Mouse (Mus musculus): ENCODE measurements around the gene Gm13278. TPM values are rescaled to one million over a fixed set of nuclear protein-coding genes. Genes with fewer than 3 reads are reported as not detected.
"Not testable (repeated sequence)": the region's sequence is repeated elsewhere in the genome, so short reads cannot be mapped to it uniquely, and the experiment has no call there.

Gene Gm13278
- not detected in 2 replicates for polyA plus RNA-seq (2015; fragmentation: Nextera tagmentation; extraction: Ambion mirVana)

DNA sequence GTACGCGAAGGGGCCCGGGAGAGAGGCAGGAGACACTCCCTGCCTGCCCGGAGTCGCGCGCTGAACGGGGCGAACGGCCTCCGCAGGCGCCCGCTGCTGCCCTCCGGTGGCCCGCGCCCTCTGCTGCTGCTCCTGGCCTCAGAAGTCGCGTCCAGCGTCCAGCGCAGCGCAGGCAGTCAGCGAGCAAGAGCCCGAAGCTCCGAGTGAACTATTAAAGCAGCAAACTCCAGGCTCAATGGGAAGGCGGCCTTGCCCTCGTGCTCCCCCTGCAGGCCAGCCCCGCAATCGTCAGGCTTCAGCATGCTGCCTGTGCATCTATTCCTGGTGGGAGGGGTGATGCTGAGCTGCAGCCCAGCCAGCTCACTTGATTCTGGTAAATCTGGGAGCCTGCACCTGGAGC lies at the start of gene Gm13278:
Gene Gm13278, plus strand, starts transcription at position 301 of the 400 bp plus-strand sequence.
- not testable (repeated sequence) for ATAC-seq (ENCODE audit: insufficient read depth, low FRiP score); H3K4me2 ChIP-seq (ENCODE audit: low read depth, low read length); H3K4me3 ChIP-seq (replicated peaks; ENCODE audit: low read length)

DNA sequence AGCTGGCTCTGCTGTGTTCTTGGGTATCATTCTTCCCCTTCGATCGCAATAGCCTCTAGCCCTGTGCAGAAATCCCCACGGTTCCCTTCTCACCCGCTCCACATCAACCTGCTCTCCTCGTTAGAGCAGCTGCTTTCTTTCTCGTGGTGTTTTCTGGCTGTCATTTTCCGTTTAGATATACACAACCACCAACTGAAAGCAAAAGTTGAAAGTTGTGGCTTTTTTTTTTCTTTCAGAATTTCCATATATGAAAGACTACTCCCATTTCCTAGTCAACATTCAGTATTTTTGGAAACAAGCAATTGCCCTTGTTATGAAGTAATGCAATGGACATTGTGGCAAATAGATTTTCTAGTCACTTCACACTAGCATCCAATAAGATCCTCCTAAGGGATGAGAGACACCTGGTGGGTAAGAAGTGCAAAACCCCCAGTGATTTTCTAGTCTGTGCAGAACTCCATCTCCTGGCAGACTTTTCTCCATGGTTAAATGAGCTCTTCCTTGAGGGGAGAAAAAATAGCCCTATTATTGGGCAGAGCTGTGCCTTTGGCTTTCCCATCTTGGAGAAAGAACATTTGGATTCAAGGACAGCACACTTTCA lies 48.5 kb upstream of the Gm13278 start:
- ATAC-seq (ENCODE audit: insufficient read depth, low FRiP score), result no peak
- no peak overlapping the region for H3K4me3 ChIP-seq (replicated peaks; ENCODE audit: low read length)
- H3K9me3 ChIP-seq (replicated peaks; ENCODE audit: control insufficient read depth, low read length), result no peaks in the 10 kb centered on the region
- 0 out of 2 replicates have a peak, but pooled peaks cover 6% of the 10 kb centered on the region for H3K4me1 ChIP-seq (ENCODE audit: control insufficient read depth, insufficient read depth, low read length)
- H3K27ac ChIP-seq (ENCODE audit: low read length), result 0 out of 2 replicates have a peak overlapping the region, but pooled peaks have one; percentile 36
- H3K4me2 ChIP-seq (ENCODE audit: low read depth, low read length), result no peak overlapping the region
- H3K27me3 ChIP-seq (ENCODE audit: control insufficient read depth, insufficient read depth, low read length), result no peaks in the 10 kb centered on the region
- H3K36me3 ChIP-seq (ENCODE audit: control insufficient read depth, insufficient read depth, low read length), result no peaks in the 10 kb centered on the region
- no peak overlapping the region for H3K9ac ChIP-seq (ENCODE audit: low read length)
- 43% methylated on average over 7 of the region's 7 CpGs for WGBS

More for the DNA sequence above, at the start of gene Gm13278:
- not testable (repeated sequence) for H3K27ac ChIP-seq (ENCODE audit: low read length); H3K9me3 ChIP-seq (replicated peaks; ENCODE audit: control insufficient read depth, low read length); H3K4me1 ChIP-seq (ENCODE audit: control insufficient read depth, insufficient read depth, low read length); H3K36me3 ChIP-seq (ENCODE audit: control insufficient read depth, insufficient read depth, low read length); H3K27me3 ChIP-seq (ENCODE audit: control insufficient read depth, insufficient read depth, low read length); H3K9ac ChIP-seq (ENCODE audit: low read length)
- WGBS, result no CpG with 5 or more reads among the region's 28 CpGs

DNA sequence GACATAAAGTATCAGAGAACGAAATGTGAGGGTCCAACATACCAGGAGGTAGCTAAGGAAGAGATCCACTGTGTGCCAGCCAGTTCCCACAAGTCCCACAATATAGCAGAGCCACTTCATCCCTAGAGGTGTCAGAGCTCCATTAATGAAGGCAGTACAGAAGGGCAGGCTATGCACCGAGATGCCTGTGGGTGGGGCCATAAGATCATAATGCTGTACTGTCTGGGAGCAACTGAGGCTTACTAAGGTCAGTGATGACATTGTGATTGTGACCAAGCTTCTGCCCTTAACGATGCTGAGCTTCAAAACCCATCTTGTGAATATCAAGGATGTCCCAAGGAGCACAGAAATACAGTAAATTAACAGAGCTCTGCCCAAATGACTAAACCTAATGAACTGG lies 47.1 kb upstream of the Gm13278 start:
- 63% methylated on average over 3 of the region's 3 CpGs for WGBS
- H3K27me3 ChIP-seq (ENCODE audit: control insufficient read depth, insufficient read depth, low read length), result no peaks in the 10 kb centered on the region
- no peaks in the 10 kb centered on the region for H3K9me3 ChIP-seq (replicated peaks; ENCODE audit: control insufficient read depth, low read length)
- H3K36me3 ChIP-seq (ENCODE audit: control insufficient read depth, insufficient read depth, low read length), result no peaks in the 10 kb centered on the region
- no peak overlapping the region for H3K4me2 ChIP-seq (ENCODE audit: low read depth, low read length)
- 0 out of 2 replicates have a peak, but pooled peaks cover 6% of the 10 kb centered on the region for H3K4me1 ChIP-seq (ENCODE audit: control insufficient read depth, insufficient read depth, low read length)
- H3K4me3 ChIP-seq (replicated peaks; ENCODE audit: low read length), result no peak overlapping the region
- H3K27ac ChIP-seq (ENCODE audit: low read length), result no peak overlapping the region
- ATAC-seq (ENCODE audit: insufficient read depth, low FRiP score), result no peak
- no peak overlapping the region for H3K9ac ChIP-seq (ENCODE audit: low read length)

DNA sequence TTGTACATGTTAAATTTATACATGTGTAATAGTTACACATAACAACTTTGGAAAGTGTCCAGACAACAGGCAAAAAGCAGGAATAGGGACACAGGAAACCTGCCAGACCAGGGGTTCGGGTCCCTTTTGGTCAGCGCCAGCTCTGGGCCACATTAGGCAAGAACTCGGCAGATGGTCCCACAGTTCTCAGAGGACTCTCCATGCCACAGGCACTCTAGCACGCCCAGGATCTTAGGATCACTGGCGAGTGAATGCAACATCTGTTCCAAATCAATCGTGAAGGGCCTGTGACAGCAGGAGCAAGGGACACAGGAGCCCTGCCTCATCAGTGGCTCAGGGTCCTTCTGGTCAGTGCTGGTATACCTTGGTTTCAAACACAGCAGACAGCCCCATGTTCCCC lies 41.4 kb upstream of the Gm13278 start:
- Histone ChIP-seq H3K36me3 (ENCODE audit: control insufficient read depth, insufficient read depth, low read length) (no peaks in the 10 kb centered on the region), H3K4me1 (ENCODE audit: control insufficient read depth, insufficient read depth, low read length) (no peaks in the 10 kb centered on the region), H3K27me3 (ENCODE audit: control insufficient read depth, insufficient read depth, low read length) (no peaks in the 10 kb centered on the region), H3K9me3 (replicated peaks; ENCODE audit: control insufficient read depth, low read length) (no peaks in the 10 kb centered on the region), H3K27ac (ENCODE audit: low read length) (no peak overlapping the region), H3K4me3 (replicated peaks; ENCODE audit: low read length) (no peak overlapping the region), H3K9ac (ENCODE audit: low read length) (no peak overlapping the region), H3K4me2 (ENCODE audit: low read depth, low read length) (no peak overlapping the region)
- no peak for ATAC-seq (ENCODE audit: insufficient read depth, low FRiP score)
- WGBS, result 57% methylated on average over 6 of the region's 6 CpGs

DNA sequence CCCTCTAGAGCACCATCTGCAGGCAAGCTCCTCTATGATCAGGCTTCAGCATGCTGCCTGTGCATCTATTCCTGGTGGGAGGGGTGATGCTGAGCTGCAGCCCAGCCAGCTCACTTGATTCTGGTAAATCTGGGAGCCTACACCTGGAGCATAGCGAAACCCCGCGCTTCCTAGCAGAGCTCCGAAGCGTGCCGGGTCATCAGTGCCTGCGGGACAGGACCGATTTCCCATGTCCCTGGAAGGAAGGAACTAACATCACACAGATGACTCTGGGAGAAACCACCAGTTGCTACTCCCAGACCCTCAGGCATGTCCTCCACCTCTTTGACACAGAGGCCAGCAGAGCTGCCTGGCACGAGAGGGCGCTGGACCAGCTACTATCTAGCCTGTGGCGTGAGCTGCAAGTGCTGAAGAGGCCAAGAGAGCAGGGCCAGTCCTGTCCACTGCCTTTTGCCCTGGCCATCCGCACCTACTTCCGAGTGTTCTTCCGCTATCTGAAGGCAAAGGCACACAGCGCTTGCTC lies 36.5 kb upstream of the Gm13278 start, which contains the start of gene Gm13271:
Gene Gm13271, plus strand, starts transcription at position 51 of the 523 bp plus-strand sequence.
- not testable (repeated sequence) for H3K9ac ChIP-seq (ENCODE audit: low read length); H3K36me3 ChIP-seq (ENCODE audit: control insufficient read depth, insufficient read depth, low read length); H3K27ac ChIP-seq (ENCODE audit: low read length); H3K9me3 ChIP-seq (replicated peaks; ENCODE audit: control insufficient read depth, low read length); H3K4me1 ChIP-seq (ENCODE audit: control insufficient read depth, insufficient read depth, low read length); H3K4me3 ChIP-seq (replicated peaks; ENCODE audit: low read length); H3K27me3 ChIP-seq (ENCODE audit: control insufficient read depth, insufficient read depth, low read length); ATAC-seq (ENCODE audit: insufficient read depth, low FRiP score); H3K4me2 ChIP-seq (ENCODE audit: low read depth, low read length)
- WGBS, result 76% methylated on average over 15 of the region's 15 CpGs

DNA sequence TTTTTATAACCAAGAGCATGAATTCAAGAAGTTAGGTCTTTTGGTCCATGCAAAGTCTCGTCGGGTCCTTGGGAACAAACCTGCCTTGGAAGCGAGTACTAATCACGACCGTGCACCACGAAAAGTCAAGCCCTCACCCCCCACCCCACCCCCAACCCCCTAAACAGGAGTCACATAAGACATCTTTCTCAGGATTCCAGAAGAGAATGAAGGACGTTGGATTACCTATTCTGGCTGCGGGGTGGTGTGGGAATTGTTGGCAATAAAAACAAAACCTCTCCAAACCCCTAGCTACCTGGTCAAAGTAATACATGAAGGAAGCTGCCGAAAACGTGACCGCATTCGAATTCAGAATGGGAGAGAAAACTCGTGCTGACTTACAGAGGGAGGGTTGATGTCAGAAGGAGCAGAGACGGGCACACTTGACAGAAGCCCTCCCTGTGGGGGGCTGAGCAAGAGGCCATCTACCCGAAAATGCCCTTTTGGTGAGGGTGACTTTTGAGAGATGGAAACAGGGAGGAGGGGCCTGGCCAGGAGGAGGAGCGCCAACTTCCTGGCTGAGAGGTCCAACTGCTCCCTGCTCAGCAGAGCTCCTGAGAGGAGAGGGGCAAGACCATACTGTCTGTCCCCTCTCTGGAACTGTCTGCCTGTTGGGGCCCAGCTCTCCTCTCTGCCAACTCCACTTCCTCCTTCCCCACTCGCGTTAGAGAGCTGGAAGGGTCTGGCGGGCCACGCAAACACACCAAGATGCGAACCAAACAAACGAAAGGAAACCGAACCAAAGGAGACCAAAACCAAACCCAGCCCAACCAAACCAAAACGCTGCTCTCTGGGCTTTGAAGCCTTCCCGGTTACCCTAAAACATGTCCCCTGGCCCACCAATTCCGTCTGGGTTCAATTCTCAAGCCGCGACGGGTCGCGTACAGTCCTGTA lies 34.5 kb upstream of the Gm13278 start:
- H3K4me3 ChIP-seq (replicated peaks; ENCODE audit: low read length), result peak overlapping the region; percentile 59
- H3K27me3 ChIP-seq (ENCODE audit: control insufficient read depth, insufficient read depth, low read length); H3K4me1 ChIP-seq (ENCODE audit: control insufficient read depth, insufficient read depth, low read length); ATAC-seq (ENCODE audit: insufficient read depth, low FRiP score); H3K36me3 ChIP-seq (ENCODE audit: control insufficient read depth, insufficient read depth, low read length); H3K9me3 ChIP-seq (replicated peaks; ENCODE audit: control insufficient read depth, low read length): not testable (repeated sequence)
- 11% methylated on average over 28 of the region's 31 CpGs for WGBS
- peak overlapping the region; percentile 78 for H3K9ac ChIP-seq (ENCODE audit: low read length)
- H3K27ac ChIP-seq (ENCODE audit: low read length), result peak overlapping the region; percentile 97
- H3K4me2 ChIP-seq (ENCODE audit: low read depth, low read length), result peak overlapping the region; percentile 64

DNA sequence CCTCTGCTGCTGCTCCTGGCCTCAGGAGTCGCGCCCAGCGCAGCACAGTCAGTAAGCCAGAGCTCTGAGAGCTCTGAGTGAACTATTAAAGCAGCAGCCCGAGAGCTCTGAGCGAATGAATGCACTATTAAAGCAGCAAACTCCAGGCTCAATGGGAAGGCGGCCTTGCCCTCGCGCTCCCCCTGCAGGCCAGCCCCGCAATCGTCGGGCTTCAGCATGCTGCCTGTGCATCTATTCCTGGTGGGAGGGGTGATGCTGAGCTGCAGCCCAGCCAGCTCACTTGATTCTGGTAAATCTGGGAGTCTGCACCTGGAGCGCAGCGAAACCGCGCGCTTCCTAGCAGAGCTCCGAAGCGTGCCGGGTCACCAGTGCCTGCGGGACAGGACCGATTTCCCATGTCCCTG lies 33.7 kb upstream of the Gm13278 start:
- H3K27ac ChIP-seq (ENCODE audit: low read length), result peak overlapping the region; percentile 97
- not testable (repeated sequence) for H3K36me3 ChIP-seq (ENCODE audit: control insufficient read depth, insufficient read depth, low read length); H3K9me3 ChIP-seq (replicated peaks; ENCODE audit: control insufficient read depth, low read length); H3K27me3 ChIP-seq (ENCODE audit: control insufficient read depth, insufficient read depth, low read length); H3K4me1 ChIP-seq (ENCODE audit: control insufficient read depth, insufficient read depth, low read length)
- H3K9ac ChIP-seq (ENCODE audit: low read length), result peak overlapping the region; percentile 78
- peak; percentile 100 for ATAC-seq (ENCODE audit: insufficient read depth, low FRiP score)
- H3K4me2 ChIP-seq (ENCODE audit: low read depth, low read length), result peak overlapping the region; percentile 64
- WGBS, result under 1% methylated on average over 16 of the region's 21 CpGs
- H3K4me3 ChIP-seq (replicated peaks; ENCODE audit: low read length), result peak overlapping the region; percentile 59

DNA sequence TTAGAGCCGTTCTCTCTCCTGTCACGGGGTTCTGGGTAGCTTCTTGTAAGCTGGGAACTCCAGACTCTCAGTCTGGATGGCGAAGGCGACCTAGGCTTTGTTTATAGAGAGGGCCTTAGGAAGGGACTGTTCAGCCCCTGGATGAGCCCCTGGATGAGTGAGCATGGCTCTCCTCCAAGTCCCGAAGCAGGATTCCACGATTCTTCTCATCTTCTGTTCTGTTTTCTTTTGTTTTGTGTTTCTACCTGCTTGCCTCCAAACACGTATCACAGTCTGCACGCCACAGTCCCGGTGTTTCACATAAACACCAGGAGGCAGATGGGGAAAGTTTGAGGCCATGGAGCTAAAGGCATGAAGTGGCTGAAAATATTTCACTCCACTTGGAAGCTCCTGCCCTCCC lies 32.6 kb upstream of the Gm13278 start:
- not testable (repeated sequence) for H3K4me2 ChIP-seq (ENCODE audit: low read depth, low read length); H3K9ac ChIP-seq (ENCODE audit: low read length); H3K36me3 ChIP-seq (ENCODE audit: control insufficient read depth, insufficient read depth, low read length); H3K4me3 ChIP-seq (replicated peaks; ENCODE audit: low read length); H3K27me3 ChIP-seq (ENCODE audit: control insufficient read depth, insufficient read depth, low read length); ATAC-seq (ENCODE audit: insufficient read depth, low FRiP score); H3K27ac ChIP-seq (ENCODE audit: low read length); H3K4me1 ChIP-seq (ENCODE audit: control insufficient read depth, insufficient read depth, low read length); H3K9me3 ChIP-seq (replicated peaks; ENCODE audit: control insufficient read depth, low read length)
- 75% methylated on average over 8 of the region's 9 CpGs for WGBS

Data from stomach, embryonic 16.5 days (tissue).